Mouse (Mus musculus): ENCODE measurements around the gene Galr2. TPM values are rescaled to one million over a fixed set of nuclear protein-coding genes. Genes with fewer than 3 reads are reported as not detected.

Galr2 gene
- polyA plus RNA-seq, 1 experiment: 0.85 TPM

GRCm38 (mm10) chr11:116326963-116327603 lies 46.3 kb downstream of the Galr2 start:
- H3K79me3 ChIP-seq (ENCODE audit: low read depth): no peaks in the 10 kb centered on the region
- H3K36me3 ChIP-seq (ENCODE audit: control insufficient read depth, insufficient read depth): no peaks in the 10 kb centered on the region
- TF ChIP-seq FOSL1 (IDR thresholded peaks at IDR 0.05; ENCODE audit: insufficient read depth, low read length, poor library complexity, severe bottlenecking): no peak
- no peak for TF ChIP-seq MAX (IDR thresholded peaks at IDR 0.05)
- TF ChIP-seq CEBPB (IDR thresholded peaks at IDR 0.05; ENCODE audit: low read depth): no peak
- TF ChIP-seq MYOG (IDR thresholded peaks at IDR 0.05; ENCODE audit: control insufficient read depth, extremely low read depth, insufficient read length): no peak
- TF ChIP-seq CTCF (IDR thresholded peaks at IDR 0.05; ENCODE audit: control insufficient read depth, insufficient read depth, insufficient read length): no peak
- TF ChIP-seq USF1 (IDR thresholded peaks at IDR 0.05; ENCODE audit: low read depth): no peak
- no peak for TF ChIP-seq MYOD1 (IDR thresholded peaks at IDR 0.05; ENCODE audit: control insufficient read depth, insufficient read length, low read depth)
- H3K79me2 ChIP-seq (ENCODE audit: control insufficient read depth, insufficient read depth): no peaks in the 10 kb centered on the region
- H3K27me3 ChIP-seq (ENCODE audit: control insufficient read depth, insufficient read depth, insufficient read length): no peaks in the 10 kb centered on the region
- no peak overlapping the region for H3K4me3 ChIP-seq (ENCODE audit: insufficient read depth, poor library complexity, severe bottlenecking)
- no peak overlapping the region for H3ac ChIP-seq (ENCODE audit: control insufficient read depth, insufficient read length, low read depth)

GRCm38 (mm10) chr11:116329314-116330210 lies 48.8 kb downstream of the Galr2 start:
- no peaks in the 10 kb centered on the region for H3K27me3 ChIP-seq (ENCODE audit: control insufficient read depth, insufficient read depth, insufficient read length)
- no peaks in the 10 kb centered on the region for H3K36me3 ChIP-seq (ENCODE audit: control insufficient read depth, insufficient read depth)
- no peak for TF ChIP-seq USF1 (IDR thresholded peaks at IDR 0.05; ENCODE audit: low read depth)
- no peak for TF ChIP-seq MAX (IDR thresholded peaks at IDR 0.05)
- TF ChIP-seq MYOG (IDR thresholded peaks at IDR 0.05; ENCODE audit: control insufficient read depth, extremely low read depth, insufficient read length): no peak
- no peak for TF ChIP-seq CEBPB (IDR thresholded peaks at IDR 0.05; ENCODE audit: low read depth)
- TF ChIP-seq FOSL1 (IDR thresholded peaks at IDR 0.05; ENCODE audit: insufficient read depth, low read length, poor library complexity, severe bottlenecking): no peak
- no peak for TF ChIP-seq MYOD1 (IDR thresholded peaks at IDR 0.05; ENCODE audit: control insufficient read depth, insufficient read length, low read depth)
- TF ChIP-seq CTCF (IDR thresholded peaks at IDR 0.05; ENCODE audit: control insufficient read depth, insufficient read depth, insufficient read length): no peak
- no peaks in the 10 kb centered on the region for H3K79me3 ChIP-seq (ENCODE audit: low read depth)
- no peak overlapping the region for H3ac ChIP-seq (ENCODE audit: control insufficient read depth, insufficient read length, low read depth)
- H3K79me2 ChIP-seq (ENCODE audit: control insufficient read depth, insufficient read depth): no peaks in the 10 kb centered on the region
- H3K4me3 ChIP-seq (ENCODE audit: insufficient read depth, poor library complexity, severe bottlenecking): no peak overlapping the region

DNA sequence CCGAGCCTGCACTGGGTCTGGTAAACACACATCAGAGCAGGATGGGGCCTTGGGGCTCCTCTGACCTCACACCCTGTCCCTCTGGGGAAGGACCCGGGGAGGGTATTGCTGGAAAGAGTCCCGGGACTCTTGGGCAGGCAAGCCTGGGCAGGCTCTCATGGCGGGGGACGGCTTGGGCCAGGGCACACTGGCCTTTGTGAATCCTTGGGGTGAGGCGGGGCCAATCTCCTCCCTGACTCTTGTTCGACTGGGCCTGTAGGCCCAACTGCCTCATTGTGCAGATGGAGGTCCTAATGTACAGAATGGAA lies 49.4 kb downstream of the Galr2 start:
- no peaks in the 10 kb centered on the region for H3K79me2 ChIP-seq (ENCODE audit: control insufficient read depth, insufficient read depth)

DNA sequence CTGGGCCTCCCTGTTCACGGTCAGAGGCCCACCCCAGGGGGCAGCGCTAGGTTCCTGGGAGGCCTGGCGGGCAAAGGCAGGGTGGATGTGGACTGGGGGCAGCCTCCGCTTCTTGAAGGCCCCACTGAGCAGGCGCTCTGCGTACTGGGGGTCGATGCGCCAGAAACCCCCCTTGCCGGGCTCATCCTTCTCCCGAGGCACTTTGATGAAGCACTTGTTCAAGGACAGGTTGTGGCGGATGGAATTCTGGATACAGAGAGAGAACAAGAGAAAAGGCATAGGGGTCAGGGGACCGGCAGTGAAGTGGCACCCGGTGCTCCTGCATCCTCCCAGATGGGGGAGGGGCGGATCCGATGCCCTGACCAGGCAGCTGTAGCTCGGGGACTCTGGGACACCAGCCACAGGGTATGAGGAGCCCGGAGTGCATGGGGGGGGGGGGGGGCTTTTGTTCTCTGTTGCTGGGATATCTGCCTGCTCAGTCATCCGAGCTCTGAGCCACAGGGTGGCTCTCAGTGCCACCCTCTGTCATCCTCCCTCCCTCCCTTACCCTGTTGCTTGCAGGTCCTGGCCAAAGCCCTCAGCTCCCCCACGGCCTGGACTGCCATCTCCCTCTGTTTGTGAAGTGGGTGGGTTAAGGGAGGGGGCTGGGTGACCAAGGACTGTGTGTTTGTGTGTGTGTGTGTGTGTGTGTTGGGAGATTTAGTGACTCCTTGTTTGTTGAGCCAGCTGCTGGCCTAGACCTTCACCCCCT lies 51.7 kb downstream of the Galr2 start:
- H3K27me3 ChIP-seq (ENCODE audit: control insufficient read depth, insufficient read depth, insufficient read length): no peaks in the 10 kb centered on the region
- H3K79me3 ChIP-seq (ENCODE audit: low read depth): no peaks in the 10 kb centered on the region
- TF ChIP-seq MYOG (IDR thresholded peaks at IDR 0.05; ENCODE audit: control insufficient read depth, extremely low read depth, insufficient read length) (no peak), FOSL1 (IDR thresholded peaks at IDR 0.05; ENCODE audit: insufficient read depth, low read length, poor library complexity, severe bottlenecking) (no peak), CEBPB (IDR thresholded peaks at IDR 0.05; ENCODE audit: low read depth) (no peak), MYOD1 (IDR thresholded peaks at IDR 0.05; ENCODE audit: control insufficient read depth, insufficient read length, low read depth) (no peak), CTCF (IDR thresholded peaks at IDR 0.05; ENCODE audit: control insufficient read depth, insufficient read depth, insufficient read length) (no peak), USF1 (IDR thresholded peaks at IDR 0.05; ENCODE audit: low read depth) (no peak), MAX (IDR thresholded peaks at IDR 0.05) (no peak)
- H3K79me2 ChIP-seq (ENCODE audit: control insufficient read depth, insufficient read depth): no peaks in the 10 kb centered on the region
- H3K4me3 ChIP-seq (ENCODE audit: insufficient read depth, poor library complexity, severe bottlenecking): no peak overlapping the region
- H3K36me3 ChIP-seq (ENCODE audit: control insufficient read depth, insufficient read depth): no peaks in the 10 kb centered on the region
- no peak overlapping the region for H3ac ChIP-seq (ENCODE audit: control insufficient read depth, insufficient read length, low read depth)

More for the DNA sequence above, 49.4 kb downstream of the Galr2 start:
- TF ChIP-seq CTCF (IDR thresholded peaks at IDR 0.05; ENCODE audit: control insufficient read depth, insufficient read depth, insufficient read length) (no peak), MYOG (IDR thresholded peaks at IDR 0.05; ENCODE audit: control insufficient read depth, extremely low read depth, insufficient read length) (no peak), FOSL1 (IDR thresholded peaks at IDR 0.05; ENCODE audit: insufficient read depth, low read length, poor library complexity, severe bottlenecking) (no peak), CEBPB (IDR thresholded peaks at IDR 0.05; ENCODE audit: low read depth) (no peak), USF1 (IDR thresholded peaks at IDR 0.05; ENCODE audit: low read depth) (no peak), MAX (IDR thresholded peaks at IDR 0.05) (no peak), MYOD1 (IDR thresholded peaks at IDR 0.05; ENCODE audit: control insufficient read depth, insufficient read length, low read depth) (no peak)
- H3K4me3 ChIP-seq (ENCODE audit: insufficient read depth, poor library complexity, severe bottlenecking): no peak overlapping the region
- no peak overlapping the region for H3ac ChIP-seq (ENCODE audit: control insufficient read depth, insufficient read length, low read depth)
- H3K36me3 ChIP-seq (ENCODE audit: control insufficient read depth, insufficient read depth): no peaks in the 10 kb centered on the region
- H3K79me3 ChIP-seq (ENCODE audit: low read depth): no peaks in the 10 kb centered on the region
- no peaks in the 10 kb centered on the region for H3K27me3 ChIP-seq (ENCODE audit: control insufficient read depth, insufficient read depth, insufficient read length)

GRCm38 (mm10) chr11:116332983-116333270 lies 52.2 kb downstream of the Galr2 start:
- H3K79me2 ChIP-seq (ENCODE audit: control insufficient read depth, insufficient read depth): no peaks in the 10 kb centered on the region
- no peak overlapping the region for H3ac ChIP-seq (ENCODE audit: control insufficient read depth, insufficient read length, low read depth)
- no peaks in the 10 kb centered on the region for H3K27me3 ChIP-seq (ENCODE audit: control insufficient read depth, insufficient read depth, insufficient read length)
- no peak overlapping the region for H3K4me3 ChIP-seq (ENCODE audit: insufficient read depth, poor library complexity, severe bottlenecking)
- TF ChIP-seq MYOD1 (IDR thresholded peaks at IDR 0.05; ENCODE audit: control insufficient read depth, insufficient read length, low read depth) (no peak), USF1 (IDR thresholded peaks at IDR 0.05; ENCODE audit: low read depth) (no peak), CEBPB (IDR thresholded peaks at IDR 0.05; ENCODE audit: low read depth) (no peak), FOSL1 (IDR thresholded peaks at IDR 0.05; ENCODE audit: insufficient read depth, low read length, poor library complexity, severe bottlenecking) (no peak)
- no peaks in the 10 kb centered on the region for H3K79me3 ChIP-seq (ENCODE audit: low read depth)
- no peaks in the 10 kb centered on the region for H3K36me3 ChIP-seq (ENCODE audit: control insufficient read depth, insufficient read depth)

Other genes starting within 250 kb of the Galr2 start
- gene Unc13d, start 203.0 kb upstream of the Galr2 start, polyA plus RNA-seq (2012; fragmentation: generic; extraction: Trizol): 0.43 TPM
- gene Wbp2, start 193.9 kb upstream of the Galr2 start, polyA plus RNA-seq (2012; fragmentation: generic; extraction: Trizol): 87.6 TPM
- gene Trim47, start 153.7 kb upstream of the Galr2 start, polyA plus RNA-seq (2012; fragmentation: generic; extraction: Trizol): 95.4 TPM
- gene Trim65, start 149.8 kb upstream of the Galr2 start, polyA plus RNA-seq (2012; fragmentation: generic; extraction: Trizol): 2.7 TPM
- 121 TPM for gene Mrpl38, start 142.1 kb upstream of the Galr2 start, polyA plus RNA-seq (2012; fragmentation: generic; extraction: Trizol)
- gene Fbf1, start 112.8 kb upstream of the Galr2 start, polyA plus RNA-seq (2012; fragmentation: generic; extraction: Trizol): 46.9 TPM
- 48.8 TPM for gene Ten1, start 82.1 kb upstream of the Galr2 start, polyA plus RNA-seq (2012; fragmentation: generic; extraction: Trizol)
- 22.4 TPM for gene Acox1, start 81.9 kb upstream of the Galr2 start, polyA plus RNA-seq (2012; fragmentation: generic; extraction: Trizol)
- gene Evpl, start 42.9 kb upstream of the Galr2 start, polyA plus RNA-seq (2012; fragmentation: generic; extraction: Trizol): 0.13 TPM
- gene Srp68, start 6.7 kb upstream of the Galr2 start, polyA plus RNA-seq (2012; fragmentation: generic; extraction: Trizol): 81.9 TPM
- gene Exoc7, start 26.3 kb downstream of the Galr2 start, polyA plus RNA-seq (2012; fragmentation: generic; extraction: Trizol): 31.5 TPM
- gene Foxj1, start 54.5 kb downstream of the Galr2 start, polyA plus RNA-seq (2012; fragmentation: generic; extraction: Trizol): 0.14 TPM
- gene Rnf157, start 132.1 kb downstream of the Galr2 start, polyA plus RNA-seq (2012; fragmentation: generic; extraction: Trizol): 13.2 TPM
- gene Ubald2, start 153.2 kb downstream of the Galr2 start, polyA plus RNA-seq (2012; fragmentation: generic; extraction: Trizol): 126 TPM
- gene Qrich2, start 185.3 kb downstream of the Galr2 start, polyA plus RNA-seq (2012; fragmentation: generic; extraction: Trizol): 0.04 TPM
- gene Prpsap1, start 213.3 kb downstream of the Galr2 start, polyA plus RNA-seq (2012; fragmentation: generic; extraction: Trizol): 81.0 TPM
- 11.3 TPM for gene Sphk1, start 250.0 kb downstream of the Galr2 start, polyA plus RNA-seq (2012; fragmentation: generic; extraction: Trizol)